Mouse (Mus musculus) limb, embryonic 10.5 days (tissue): Measurements from ENCODE around the gene Sh2d6. TPM values are rescaled to one million over a fixed set of nuclear protein-coding genes. Genes with fewer than 3 reads are reported as not detected.

Experiments used
- DNase-seq: peaks from one replicate; pipeline ENCODE4 v3.0.0-alpha.2; 2017; ENCODE audit warnings: low spot score
- H3K27ac ChIP-seq: fragments of 300-500 bp; sonication (generic); 2 replicates; pipeline ENCODE4 v1.5.1; 2016; ENCODE audit warnings: mild to moderate bottlenecking
- H3K27me3 ChIP-seq: fragments of 300-500 bp; sonication (generic); 2 replicates; pipeline ENCODE4 v1.6.1; 2016; ENCODE audit warnings: low read depth, mild to moderate bottlenecking; ENCODE audit not compliant: poor library complexity, severe bottlenecking
- H3K36me3 ChIP-seq: fragments of 300-500 bp; sonication (generic); 2 replicates; pipeline ENCODE4 v1.6.1; 2016; ENCODE audit warnings: mild to moderate bottlenecking, moderate library complexity
- H3K4me1 ChIP-seq: fragments of 300-500 bp; sonication (generic); 2 replicates; pipeline ENCODE4 v1.6.1; 2016
- H3K4me3 ChIP-seq: fragments of 300-500 bp; sonication (generic); 2 replicates; pipeline ENCODE4 v1.5.1; 2016; ENCODE audit warnings: mild to moderate bottlenecking, moderate library complexity
- H3K9me3 ChIP-seq: fragments of 300-500 bp; sonication (generic); replicated peaks from 2 replicates; pipeline ENCODE4 v1.6.1; 2016; ENCODE audit warnings: mild to moderate bottlenecking
- WGBS: fragments of 180-500 bp; shearing (Covaris S2); methylation state at CpG from one replicate; pipeline ENCODE4 v1.1.7; 2016; 5-methylcytosine and 5-hydroxymethylcytosine counted together
- polyA plus RNA-seq: library from polyadenylated mRNA; unstranded; fragments of >200 nt; fragmentation: Nextera tagmentation; extraction: Ambion mirVana; gene quantifications from 2 replicates; pipeline ENCODE4 v1.2.1, GENCODE M21; 2016

The Sh2d6 gene
- 0.15 TPM in 1 of 2 replicates, not detected in the other for polyA plus RNA-seq

DNA sequence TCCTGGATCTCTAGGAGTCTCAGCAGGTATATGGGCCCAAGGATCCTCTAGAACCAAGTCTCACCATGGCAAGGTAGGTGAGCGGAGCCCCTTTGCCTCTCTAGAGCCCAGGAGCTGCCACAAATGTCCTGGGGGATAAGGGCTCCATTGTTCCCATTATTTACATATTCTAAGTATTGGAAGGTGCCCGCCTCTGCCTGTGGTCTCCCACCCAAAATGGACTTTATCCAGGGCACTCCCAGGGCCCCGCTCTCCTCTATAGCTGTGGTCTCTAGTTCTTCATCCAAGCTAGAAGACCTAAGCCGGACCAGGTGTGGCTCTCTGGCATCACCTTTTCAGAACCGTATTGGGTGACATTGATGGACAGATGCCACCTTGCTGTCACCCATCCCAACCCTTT, at the start of gene Sh2d6:
Gene Sh2d6, minus strand, starts transcription at position 101 of the 400 bp plus-strand sequence.
- peak within 1 kb of the TSS; percentile 78; the same call in 1 of the 2 replicates for H3K27ac ChIP-seq
- no peak for DNase-seq
- H3K4me3 ChIP-seq: no peak within 1 kb of the TSS
- 90% methylated on average over 5 of the region's 5 CpGs for WGBS
- H3K9me3 ChIP-seq: no peaks in the 10 kb centered on the region
- peaks cover 21% of the 10 kb centered on the region for H3K4me1 ChIP-seq
- H3K36me3 ChIP-seq: no peaks in the 10 kb centered on the region
- no peaks in the 10 kb centered on the region for H3K27me3 ChIP-seq

GRCm38 (mm10) chr6:72570644-72571397, 49.3 kb upstream of the Sh2d6 start:
- peaks cover 16% of the 10 kb centered on the region for H3K36me3 ChIP-seq
- no peak for DNase-seq
- peaks cover 6% of the 10 kb centered on the region for H3K4me1 ChIP-seq
- WGBS: 84% methylated on average over 10 of the region's 10 CpGs
- no peak overlapping the region for H3K27ac ChIP-seq
- H3K27me3 ChIP-seq: no peaks in the 10 kb centered on the region
- no peaks in the 10 kb centered on the region for H3K9me3 ChIP-seq
- H3K4me3 ChIP-seq: no peak overlapping the region

DNA sequence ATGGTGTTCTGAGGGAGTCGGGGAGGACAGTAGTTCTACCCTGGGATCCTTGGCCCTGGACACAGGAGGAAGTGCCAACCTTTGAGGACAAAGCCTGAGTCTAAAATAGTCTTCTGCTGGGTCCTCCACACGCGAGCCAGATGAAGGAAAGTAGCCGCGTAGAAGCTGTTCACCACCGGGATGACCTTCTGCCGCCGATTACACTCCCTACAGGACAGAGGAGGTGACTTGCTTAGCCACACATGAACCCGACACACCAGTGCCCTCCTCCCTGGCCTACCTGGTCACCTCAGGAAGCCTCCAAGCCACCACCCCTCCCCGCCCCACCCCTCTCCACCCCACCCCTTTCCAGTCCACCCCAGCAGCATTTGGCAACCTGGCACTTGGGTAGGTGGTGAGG, 47.2 kb upstream of the Sh2d6 start:
- Histone ChIP-seq H3K36me3 (peaks cover 14% of the 10 kb centered on the region), H3K4me3 (no peak overlapping the region), H3K4me1 (peaks cover 21% of the 10 kb centered on the region), H3K9me3 (no peaks in the 10 kb centered on the region), H3K27ac (no peak overlapping the region), H3K27me3 (no peaks in the 10 kb centered on the region)
- DNase-seq: no peak
- 89% methylated on average over 10 of the region's 10 CpGs for WGBS

DNA sequence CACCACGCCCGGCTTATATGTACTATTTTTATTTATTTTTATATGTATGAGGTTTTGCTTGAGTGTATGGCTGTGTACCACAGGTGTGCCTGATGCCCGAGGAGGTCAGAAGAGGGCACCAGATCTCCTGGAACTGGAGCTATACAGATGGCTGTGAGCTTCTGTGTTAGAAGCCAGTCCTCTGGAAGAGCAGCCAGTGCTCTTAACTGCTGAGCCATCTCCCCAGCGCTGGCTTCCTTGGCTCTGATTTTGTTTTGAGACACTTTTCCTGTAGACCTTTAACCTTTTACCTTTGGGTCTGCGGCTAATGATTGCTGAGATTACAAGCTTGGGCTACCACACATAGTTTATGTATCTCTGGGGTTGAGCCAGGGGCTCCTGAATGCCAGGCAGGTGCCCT, 46.0 kb upstream of the Sh2d6 start:
- WGBS: 85% methylated on average over 5 of the region's 5 CpGs
- peaks cover 6% of the 10 kb centered on the region; the same call in 1 of the 2 replicates for H3K36me3 ChIP-seq
- no peak overlapping the region for H3K27ac ChIP-seq
- H3K4me1 ChIP-seq: peaks cover 33% of the 10 kb centered on the region
- no peaks in the 10 kb centered on the region for H3K9me3 ChIP-seq
- DNase-seq: no peak
- no peak overlapping the region for H3K4me3 ChIP-seq
- no peaks in the 10 kb centered on the region for H3K27me3 ChIP-seq

GRCm38 (mm10) chr6:72566044-72566443, 44.5 kb upstream of the Sh2d6 start:
- H3K9me3 ChIP-seq: no peaks in the 10 kb centered on the region
- no peak overlapping the region for H3K27ac ChIP-seq
- no peak overlapping the region for H3K4me3 ChIP-seq
- peaks cover 36% of the 10 kb centered on the region for H3K4me1 ChIP-seq
- peak; percentile 87 for DNase-seq
- H3K27me3 ChIP-seq: no peaks in the 10 kb centered on the region
- peaks cover 6% of the 10 kb centered on the region; the same call in 1 of the 2 replicates for H3K36me3 ChIP-seq
- WGBS: 4% methylated on average over 4 of the region's 4 CpGs

- no peak overlapping the region for H3K27ac ChIP-seq
- no peaks in the 10 kb centered on the region for H3K27me3 ChIP-seq
- WGBS: 82% methylated on average over 7 of the region's 7 CpGs
- H3K4me1 ChIP-seq: peaks cover 36% of the 10 kb centered on the region
- no peak for DNase-seq
- no peaks in the 10 kb centered on the region for H3K9me3 ChIP-seq
- no peak overlapping the region for H3K4me3 ChIP-seq
- H3K36me3 ChIP-seq: peaks cover 6% of the 10 kb centered on the region; the same call in 1 of the 2 replicates
These were observed 44.0 kb upstream of the Sh2d6 start for GRCm38 (mm10) chr6:72565506-72565905.

DNA sequence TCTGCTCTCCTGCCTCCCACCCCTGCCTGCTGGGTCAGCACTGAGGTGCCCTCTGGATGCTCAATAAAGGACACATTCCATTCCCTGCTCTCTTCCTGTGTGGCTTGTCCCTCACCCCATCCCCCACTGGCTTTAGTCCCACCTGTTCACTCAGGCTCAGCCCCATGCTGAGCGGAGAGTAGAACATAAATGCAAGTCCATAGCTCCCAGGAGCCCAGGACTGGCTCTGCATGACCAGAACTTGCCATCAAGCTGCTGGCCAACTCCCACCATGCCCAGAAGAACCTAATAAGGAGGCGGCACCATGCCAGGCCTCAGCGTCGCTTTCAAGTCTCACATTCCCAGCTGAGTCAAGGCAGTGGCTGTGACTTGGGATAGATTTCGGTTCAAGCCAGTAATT, 41.4 kb upstream of the Sh2d6 start:
- 76% methylated on average over 5 of the region's 5 CpGs for WGBS
- no peak for DNase-seq
- Histone ChIP-seq H3K27me3 (no peaks in the 10 kb centered on the region), H3K4me3 (no peak overlapping the region), H3K27ac (peak overlapping the region; percentile 53; the same call in 1 of the 2 replicates), H3K36me3 (peaks cover 2% of the 10 kb centered on the region; the same call in 1 of the 2 replicates), H3K4me1 (peaks cover 36% of the 10 kb centered on the region), H3K9me3 (no peaks in the 10 kb centered on the region)

DNA sequence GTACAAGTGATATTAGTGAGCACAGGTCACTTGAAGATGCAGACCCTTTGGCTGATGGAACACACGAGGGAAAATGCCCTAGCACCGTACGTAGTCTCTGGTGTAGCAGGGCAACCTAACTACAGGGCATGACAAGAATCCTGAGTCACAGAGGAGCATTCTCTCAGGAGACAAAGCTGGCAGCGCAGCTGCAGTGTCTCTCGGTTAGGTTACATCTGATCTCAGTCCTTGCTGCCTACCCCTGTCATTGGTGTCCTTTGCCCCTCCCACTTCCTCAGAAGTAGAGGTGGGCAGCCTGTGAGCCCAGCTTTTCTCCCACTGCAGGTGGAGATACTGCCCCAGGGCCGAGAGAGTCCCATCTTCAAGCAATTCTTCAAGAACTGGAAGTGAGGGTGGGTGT, 41.0 kb upstream of the Sh2d6 start:
- no peaks in the 10 kb centered on the region for H3K36me3 ChIP-seq
- H3K27ac ChIP-seq: 0 out of 2 replicates have a peak overlapping the region, but pooled peaks have one; percentile 53
- H3K27me3 ChIP-seq: no peaks in the 10 kb centered on the region
- 49% methylated on average over 6 of the region's 6 CpGs for WGBS
- peaks cover 36% of the 10 kb centered on the region for H3K4me1 ChIP-seq
- DNase-seq: no peak
- no peaks in the 10 kb centered on the region for H3K9me3 ChIP-seq
- no peak overlapping the region for H3K4me3 ChIP-seq

DNA sequence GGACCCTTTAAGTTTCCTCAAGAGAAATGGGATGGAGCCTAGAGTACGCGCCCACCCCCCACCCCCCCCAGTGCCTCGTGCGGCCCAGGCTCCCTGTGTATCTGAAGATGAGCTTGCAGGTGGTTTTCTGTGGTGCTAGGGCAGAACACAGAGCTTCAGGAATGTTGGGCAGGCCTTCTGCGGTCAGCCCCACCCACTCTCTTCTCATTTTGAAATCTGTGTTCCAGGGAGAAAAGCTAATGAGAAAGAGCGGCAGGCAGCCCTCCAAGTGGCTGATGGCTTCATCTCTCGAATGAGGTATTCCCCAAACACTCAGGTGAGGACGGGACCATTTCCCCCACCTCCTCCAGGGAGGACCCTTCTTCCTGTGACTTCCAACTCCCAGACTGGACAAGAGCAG, 39.3 kb upstream of the Sh2d6 start:
- Histone ChIP-seq H3K9me3 (no peaks in the 10 kb centered on the region), H3K27ac (no peak overlapping the region), H3K36me3 (no peaks in the 10 kb centered on the region), H3K4me3 (no peak overlapping the region), H3K27me3 (no peaks in the 10 kb centered on the region), H3K4me1 (peaks cover 30% of the 10 kb centered on the region)
- no peak for DNase-seq
- 81% methylated on average over 8 of the region's 8 CpGs for WGBS

DNA sequence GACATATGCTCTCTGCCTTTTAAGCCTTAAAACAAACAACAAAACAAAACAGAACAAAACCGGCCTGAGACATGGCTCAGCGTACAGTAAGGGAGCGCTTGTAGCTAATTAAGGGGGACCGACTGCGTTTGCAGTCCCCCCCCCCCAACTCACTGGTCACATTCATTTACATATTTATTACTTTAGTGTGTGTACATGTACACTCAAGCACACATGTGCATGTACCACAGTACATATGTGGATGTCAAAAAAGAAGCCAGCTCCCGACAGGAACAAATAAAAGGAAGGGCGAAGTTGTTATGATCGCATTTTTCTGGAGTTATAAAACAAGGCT, 31.5 kb upstream of the Sh2d6 start:
- H3K9me3 ChIP-seq: no peaks in the 10 kb centered on the region
- no peaks in the 10 kb centered on the region for H3K27me3 ChIP-seq
- no peak for DNase-seq
- H3K36me3 ChIP-seq: no peaks in the 10 kb centered on the region
- 18% methylated on average over 8 of the region's 8 CpGs for WGBS
- H3K4me1 ChIP-seq: peaks cover 43% of the 10 kb centered on the region
- peak overlapping the region; percentile 92 for H3K27ac ChIP-seq
- H3K4me3 ChIP-seq: peak overlapping the region; percentile 52

GRCm38 (mm10) chr6:72552171-72553078, 30.9 kb upstream of the Sh2d6 start:
- WGBS: 14% methylated on average over 27 of the region's 27 CpGs
- DNase-seq: peak; percentile 74
- peak overlapping the region; percentile 52 for H3K4me3 ChIP-seq
- no peaks in the 10 kb centered on the region for H3K36me3 ChIP-seq
- H3K27me3 ChIP-seq: no peaks in the 10 kb centered on the region
- H3K9me3 ChIP-seq: no peaks in the 10 kb centered on the region
- H3K4me1 ChIP-seq: peaks cover 43% of the 10 kb centered on the region
- peak overlapping the region; percentile 92 for H3K27ac ChIP-seq

DNA sequence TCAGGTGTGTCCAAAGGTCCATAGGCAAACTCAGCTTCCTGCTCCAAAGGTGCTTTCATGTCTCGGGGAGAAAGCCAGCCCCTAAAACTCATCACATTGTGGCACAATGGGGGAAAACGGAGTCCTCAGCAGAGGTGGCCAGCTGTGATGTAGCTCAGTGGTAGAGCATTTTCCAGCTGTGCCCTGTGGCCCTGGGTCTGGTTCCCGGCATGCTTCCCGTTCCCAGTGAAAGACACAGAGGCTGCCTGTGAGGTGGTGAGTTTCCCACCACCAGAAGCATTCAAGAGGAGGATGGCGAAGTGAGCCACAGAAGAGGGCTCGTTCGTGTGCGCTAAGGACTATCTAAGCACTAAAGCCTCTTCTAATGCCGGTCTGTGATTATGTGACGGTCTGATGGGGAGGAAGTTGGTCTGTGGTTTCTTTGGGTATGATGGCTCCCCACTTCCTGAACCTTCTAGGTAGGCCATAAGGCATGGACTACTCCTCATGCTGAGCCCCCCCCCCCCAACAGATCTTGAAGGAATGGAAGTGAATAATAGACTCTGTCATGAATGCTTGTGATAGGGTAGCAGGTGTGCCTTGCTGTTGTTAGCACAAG, 29.1 kb upstream of the Sh2d6 start:
- no peaks in the 10 kb centered on the region for H3K9me3 ChIP-seq
- 92% methylated on average over 10 of the region's 10 CpGs for WGBS

More for the DNA sequence above, 29.1 kb upstream of the Sh2d6 start:
- Histone ChIP-seq H3K4me1 (peaks cover 43% of the 10 kb centered on the region), H3K36me3 (no peaks in the 10 kb centered on the region), H3K27ac (peak overlapping the region; percentile 92), H3K4me3 (no peak overlapping the region), H3K27me3 (no peaks in the 10 kb centered on the region)
- no peak for DNase-seq
